Mouse (Mus musculus) bone marrow macrophage, adult 2 months (primary cell): Measurements from ENCODE around the gene Mafb. TPM values are rescaled to one million over a fixed set of nuclear protein-coding genes. Genes with fewer than 3 reads are reported as not detected.

ENCODE experiments used
- H3K27ac ChIP-seq: 2 replicates; pipeline ENCODE4 v1.5.1; 2012; ENCODE audit warnings: low read depth, low read length; ENCODE audit not compliant: insufficient read depth
- H3K4me1 ChIP-seq: 2 replicates; pipeline ENCODE4 v1.6.1; 2012; ENCODE audit warnings: low read length; ENCODE audit not compliant: control insufficient read depth, insufficient read depth
- H3K4me3 ChIP-seq: 2 replicates; pipeline ENCODE4 v1.5.1; 2012; ENCODE audit warnings: mild to moderate bottlenecking, low read length, moderate library complexity; ENCODE audit not compliant: insufficient read depth
- CTCF ChIP-seq: IDR thresholded peaks from 2 replicates; pipeline ENCODE4 v1.5.1; 2012; ENCODE audit warnings: low read depth, mild to moderate bottlenecking, low read length, moderate library complexity
- POLR2A ChIP-seq: IDR thresholded peaks from 2 replicates; pipeline ENCODE4 v1.6.1; 2012; ENCODE audit warnings: mild to moderate bottlenecking, low read depth, low read length, borderline replicate concordance
- polyA plus RNA-seq: library from polyadenylated mRNA; stranded (reverse); fragments of >200 nt; gene quantifications from 2 replicates; pipeline ENCODE4 v1.2.4, GENCODE M21; 2012; ENCODE audit not compliant: missing spikeins, insufficient read depth, insufficient read length

Gene Mafb
- polyA plus RNA-seq, 1 experiment = 166 TPM

DNA sequence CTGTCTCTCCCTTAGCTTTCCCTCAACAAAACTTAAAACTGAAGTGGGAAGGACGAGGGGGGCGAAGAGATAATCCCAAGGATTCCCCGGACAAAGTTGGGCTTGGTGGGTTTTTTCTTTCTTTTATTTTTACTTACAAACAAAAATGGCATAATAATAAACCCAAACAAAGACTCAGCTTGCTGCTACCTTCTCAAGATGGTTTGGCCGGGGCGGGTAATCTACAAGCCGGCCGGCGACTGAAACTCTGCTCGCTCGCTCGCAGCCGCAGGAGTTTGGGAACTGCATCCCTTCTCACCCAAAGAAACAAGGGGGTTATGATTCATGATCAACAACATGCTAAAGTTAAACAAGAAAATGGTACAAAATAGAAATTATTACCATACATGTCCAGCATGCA lies 2.2 kb downstream of the Mafb start:
- TF ChIP-seq POLR2A (no peak), CTCF (no peak)
- Histone ChIP-seq H3K4me1 (peaks cover 24% of the 10 kb centered on the region), H3K4me3 (peak overlapping the region; percentile 85), H3K27ac (no peak overlapping the region)

DNA sequence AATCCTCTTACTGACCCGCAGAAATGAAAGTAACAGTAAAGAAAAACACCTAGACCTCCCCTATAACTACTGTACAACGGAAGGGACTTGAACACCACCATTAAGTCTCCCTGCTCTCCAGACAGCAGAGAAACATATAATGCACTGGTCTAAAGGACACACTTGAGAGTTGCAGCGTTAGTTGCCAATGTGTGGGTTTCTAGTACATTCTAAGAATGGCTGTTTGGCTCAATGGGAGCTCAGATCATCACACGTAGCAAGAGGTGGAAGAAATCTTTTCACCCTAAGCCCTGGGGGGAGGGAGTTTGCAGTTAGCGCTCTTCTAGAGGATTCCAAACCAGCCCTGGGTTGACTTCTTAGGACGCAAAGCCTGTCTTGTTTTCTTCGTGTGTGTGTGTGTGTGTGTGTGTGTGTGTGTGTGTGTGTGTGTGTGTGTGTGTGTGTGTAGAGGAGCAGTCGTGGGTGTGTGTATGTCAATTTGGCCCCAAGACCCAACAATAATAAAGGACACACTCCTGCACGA lies 2.7 kb downstream of the Mafb start:
- peak overlapping the region; percentile 85 for H3K4me3 ChIP-seq
- H3K4me1 ChIP-seq = peaks cover 24% of the 10 kb centered on the region
- no peak overlapping the region for H3K27ac ChIP-seq
- TF ChIP-seq CTCF (no peak), POLR2A (no peak)

DNA sequence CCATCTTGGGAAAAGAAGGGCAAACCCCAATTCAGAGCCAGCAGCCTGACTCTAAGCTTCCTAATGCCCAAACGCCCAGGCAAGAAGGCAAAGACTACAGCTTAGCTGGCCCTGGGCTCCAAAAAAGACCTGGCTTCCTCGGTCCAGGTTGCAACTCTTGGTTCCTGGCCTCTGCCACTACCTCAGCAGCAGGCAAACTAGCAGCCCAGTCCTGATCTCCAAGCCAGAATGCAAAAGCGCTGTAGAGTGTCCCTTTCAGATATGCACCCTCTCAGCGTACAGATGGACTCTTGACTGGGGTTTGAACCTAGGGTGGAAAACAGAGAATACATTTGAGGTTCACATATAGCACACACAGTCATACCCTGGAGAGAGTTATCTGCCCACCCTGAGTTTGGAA lies 3.7 kb downstream of the Mafb start:
- Histone ChIP-seq H3K27ac (no peak overlapping the region), H3K4me1 (peaks cover 24% of the 10 kb centered on the region), H3K4me3 (no peak overlapping the region)
- no peak for TF ChIP-seq POLR2A
- no peak for TF ChIP-seq CTCF

GRCm38 (mm10) chr2:160361442-160362121 lies 5.3 kb downstream of the Mafb start:
- TF ChIP-seq POLR2A (no peak), CTCF (no peak)
- Histone ChIP-seq H3K27ac (peak overlapping the region; percentile 57), H3K4me1 (peaks cover 24% of the 10 kb centered on the region), H3K4me3 (peak overlapping the region; percentile 62)

DNA sequence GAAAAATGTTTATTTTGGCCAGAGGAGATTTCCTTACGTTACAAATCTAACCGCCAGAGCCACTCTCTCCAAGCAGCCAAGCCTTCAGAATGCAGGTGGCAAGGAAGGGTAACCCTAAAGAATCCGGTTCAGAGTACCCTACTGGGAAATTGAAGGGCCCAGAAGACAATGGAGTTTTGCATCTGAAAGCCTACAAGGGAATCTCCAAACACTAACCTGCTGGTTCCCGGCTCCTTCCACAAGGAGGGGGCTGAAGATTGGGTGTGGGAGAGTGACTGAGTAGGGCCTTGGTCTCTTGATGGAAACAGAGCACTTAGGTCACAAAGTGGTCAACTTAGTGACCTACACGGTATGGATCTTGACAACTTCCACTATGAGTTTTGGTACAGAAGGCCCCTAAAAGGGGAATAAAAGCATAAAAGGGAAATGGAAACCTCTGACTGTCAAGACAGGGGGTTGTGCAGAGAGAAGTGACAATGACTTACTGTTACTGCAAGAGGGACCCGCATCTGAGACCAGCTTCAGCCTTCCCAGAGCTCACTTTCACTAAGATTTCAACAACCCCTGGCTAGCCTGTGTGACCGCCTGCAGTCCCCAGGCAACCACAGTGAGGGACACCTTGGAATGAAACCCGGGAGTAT lies 6.5 kb downstream of the Mafb start:
- peak overlapping the region; percentile 5; the same call in 1 of the 2 replicates for H3K27ac ChIP-seq
- TF ChIP-seq POLR2A (no peak), CTCF (no peak)
- H3K4me3 ChIP-seq = peak overlapping the region; percentile 62
- H3K4me1 ChIP-seq = peaks cover 24% of the 10 kb centered on the region

DNA sequence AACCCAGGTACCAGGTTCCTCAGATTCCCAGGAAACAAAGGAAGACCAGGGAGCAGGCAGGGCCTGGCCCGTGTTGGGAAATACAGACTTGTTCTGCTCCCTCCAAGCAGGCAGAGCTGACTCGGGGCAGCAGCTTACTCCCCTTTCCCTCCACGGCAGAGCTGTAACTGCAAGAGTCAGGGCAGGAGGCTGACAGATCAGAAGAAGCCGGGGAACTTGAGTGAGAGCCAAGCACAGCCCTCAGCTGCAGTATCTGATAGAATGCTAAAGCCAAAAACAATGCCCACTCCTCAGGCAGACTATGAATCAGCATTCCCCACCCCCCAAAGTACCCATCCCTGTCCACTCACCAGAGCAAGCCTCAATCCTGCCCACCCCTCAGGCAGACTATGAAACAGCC lies 8.0 kb downstream of the Mafb start:
- H3K4me1 ChIP-seq = peaks cover 25% of the 10 kb centered on the region
- TF ChIP-seq POLR2A = no peak
- no peak for TF ChIP-seq CTCF
- no peak overlapping the region for H3K27ac ChIP-seq
- H3K4me3 ChIP-seq = no peak overlapping the region

DNA sequence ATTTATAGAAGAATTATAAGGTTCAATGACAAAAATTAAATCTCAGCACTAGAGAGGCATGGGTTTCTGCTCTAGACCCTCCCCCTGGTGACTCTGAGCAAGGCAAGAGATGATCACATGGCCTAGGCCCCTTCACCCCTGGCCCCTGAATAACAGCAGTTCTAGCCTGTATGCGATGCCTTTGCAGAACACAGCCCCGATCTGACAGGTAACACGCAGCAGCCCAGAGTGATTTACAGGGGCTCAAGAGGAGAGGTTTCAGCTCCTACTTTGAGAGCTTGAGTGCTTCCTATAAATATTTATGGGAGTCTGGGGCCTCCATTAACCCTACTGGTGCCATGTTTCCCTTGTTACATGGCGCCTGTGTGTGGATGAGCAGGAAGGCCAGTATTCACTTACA lies 9.4 kb downstream of the Mafb start:
- no peak for TF ChIP-seq CTCF
- TF ChIP-seq POLR2A = no peak
- H3K4me1 ChIP-seq = peaks cover 28% of the 10 kb centered on the region
- no peak overlapping the region for H3K27ac ChIP-seq
- no peak overlapping the region for H3K4me3 ChIP-seq

- H3K4me3 ChIP-seq = no peak overlapping the region
- no peak overlapping the region for H3K27ac ChIP-seq
- TF ChIP-seq POLR2A = no peak
- peak; percentile 13; the same call in 1 of the 2 replicates for TF ChIP-seq CTCF
- H3K4me1 ChIP-seq = peaks cover 27% of the 10 kb centered on the region
Measured at GRCm38 (mm10) chr2:160356132-160356531, 10.7 kb downstream of the Mafb start.

DNA sequence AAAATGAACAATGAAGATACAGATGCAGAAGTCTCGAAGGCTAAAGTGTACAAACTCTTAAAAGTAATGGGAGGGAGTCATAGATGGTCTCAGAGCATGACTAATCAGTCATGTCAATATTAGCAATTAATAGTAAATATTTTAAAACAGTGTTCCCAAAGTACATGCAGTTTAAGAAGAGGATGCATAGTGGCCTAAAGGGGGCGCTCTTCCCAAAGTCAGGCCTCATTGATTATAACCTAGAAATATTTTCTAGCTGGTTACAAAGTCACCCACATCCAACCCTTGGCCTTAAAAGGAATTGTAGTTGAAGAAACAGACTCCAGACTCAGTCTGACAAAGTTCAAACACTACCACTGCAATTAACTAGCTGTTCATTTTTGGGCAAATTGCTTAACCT lies 12.5 kb downstream of the Mafb start:
- TF ChIP-seq POLR2A (no peak), CTCF (no peak)
- no peak overlapping the region for H3K4me3 ChIP-seq
- H3K27ac ChIP-seq = no peak overlapping the region
- peaks cover 18% of the 10 kb centered on the region for H3K4me1 ChIP-seq

- Histone ChIP-seq H3K4me3 (no peak overlapping the region), H3K4me1 (peaks cover 20% of the 10 kb centered on the region), H3K27ac (no peak overlapping the region)
- TF ChIP-seq POLR2A (no peak), CTCF (no peak)
Measured at GRCm38 (mm10) chr2:160353581-160353980, 13.3 kb downstream of the Mafb start.
